Mouse (Mus musculus) erythroblast, embryonic 14.5 days (primary cell): Measurements from ENCODE around the gene Tmem199. TPM values are rescaled to one million over a fixed set of nuclear protein-coding genes. Genes with fewer than 3 reads are reported as not detected.

Experiments used
- H3K27me3 ChIP-seq: 2 replicates; pipeline ENCODE4 v1.6.1; 2012; ENCODE audit warnings: inconsistent platforms; ENCODE audit not compliant: control insufficient read depth
- H3K36me3 ChIP-seq: 2 replicates; pipeline ENCODE4 v1.6.1; 2012; ENCODE audit warnings: mild to moderate bottlenecking, inconsistent platforms; ENCODE audit not compliant: control insufficient read depth
- H3K4me1 ChIP-seq: 2 replicates; pipeline ENCODE4 v1.6.1; 2012; ENCODE audit warnings: inconsistent platforms; ENCODE audit not compliant: control insufficient read depth
- H3K4me3 ChIP-seq: replicated peaks from 2 replicates; pipeline ENCODE3; 2012; ENCODE audit warnings: moderate library complexity, mild to moderate bottlenecking, inconsistent platforms
- H3K9me3 ChIP-seq: 2 replicates; pipeline ENCODE4 v1.6.1; 2012; ENCODE audit warnings: low read length, inconsistent platforms, mixed read lengths; ENCODE audit not compliant: control insufficient read depth
- GATA1 ChIP-seq: IDR thresholded peaks from 2 replicates; pipeline ENCODE4 v1.6.1; 2012; ENCODE audit warnings: low read length, inconsistent platforms, mixed read lengths
- TAL1 ChIP-seq: IDR thresholded peaks from 3 replicates; pipeline ENCODE4 v1.6.1; 2012; ENCODE audit warnings: low read length, inconsistent platforms, mixed read lengths
- polyA plus RNA-seq: library from polyadenylated mRNA; stranded (reverse); fragments of >175 nt; gene quantifications from 2 replicates; pipeline ENCODE4 v1.2.3, GENCODE M21; 2012

Tmem199 gene
- polyA plus RNA-seq, 1 experiment: 0.55 TPM

DNA sequence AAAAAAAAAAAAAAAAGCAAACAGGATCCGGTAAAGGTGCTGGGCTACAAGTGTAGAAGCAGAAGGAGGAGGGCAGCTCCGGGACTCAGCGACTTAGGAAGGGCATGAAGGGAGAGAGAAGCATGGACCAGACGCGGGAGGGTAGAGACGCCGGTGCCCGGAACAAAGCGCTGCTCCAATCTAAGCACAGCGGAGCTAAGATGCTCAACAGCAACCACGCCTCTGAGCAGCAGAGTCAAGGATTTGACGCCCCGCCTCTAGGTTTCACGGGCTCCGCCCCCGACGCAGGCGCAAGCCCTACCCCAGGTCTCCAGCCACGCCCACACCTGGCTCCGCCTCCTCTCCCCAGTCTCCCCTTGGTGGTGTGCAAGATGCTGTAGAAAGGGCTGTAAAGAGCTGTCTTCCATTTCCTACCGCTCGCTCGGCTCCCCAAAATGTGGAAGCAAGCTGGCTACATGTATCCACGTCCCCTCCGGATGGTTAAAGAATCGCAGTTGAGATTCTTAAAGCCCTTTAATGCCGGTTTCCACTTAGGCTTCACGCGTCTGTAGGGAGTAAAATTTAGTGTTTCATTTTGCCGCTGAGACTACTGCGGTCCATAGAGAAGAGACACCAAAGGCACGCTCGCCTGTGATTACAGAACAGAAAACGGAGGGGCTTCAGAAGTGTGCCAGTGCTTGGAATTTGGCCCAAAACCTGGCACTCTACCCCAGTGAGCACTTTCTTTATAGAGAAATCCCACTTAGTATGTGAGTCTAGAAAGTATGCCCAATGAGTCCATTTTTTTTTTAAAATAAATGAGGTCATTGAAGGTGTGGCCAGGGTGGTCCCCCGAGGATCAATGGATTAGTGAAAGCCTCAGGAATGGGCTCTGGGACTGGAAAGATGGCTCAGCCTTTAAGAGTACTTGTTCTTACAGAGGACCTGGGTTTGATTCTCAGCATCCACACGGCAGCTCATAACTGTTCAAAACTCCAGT is 14.1 kb downstream of the Tmem199 start, which contains the start of gene Sarm1:
TSS of gene Sarm1 (minus strand) at position 211 of the 979 bp plus-strand sequence.
- no peaks in the 10 kb centered on the region; the same call in 1 of the 2 replicates for H3K36me3 ChIP-seq
- peaks cover 75% of the 10 kb centered on the region for H3K27me3 ChIP-seq
- H3K9me3 ChIP-seq: peaks cover 4% of the 10 kb centered on the region; the same call in 1 of the 2 replicates
- H3K4me1 ChIP-seq: peaks cover 14% of the 10 kb centered on the region
- TF ChIP-seq TAL1: no peak
- no peak for TF ChIP-seq GATA1
- H3K4me3 ChIP-seq: peak within 1 kb of the TSS; percentile 43

- no peak for TF ChIP-seq GATA1
- no peak for TF ChIP-seq TAL1
- H3K27me3 ChIP-seq: peaks cover 74% of the 10 kb centered on the region
- no peaks in the 10 kb centered on the region; the same call in 1 of the 2 replicates for H3K36me3 ChIP-seq
- peaks cover 14% of the 10 kb centered on the region for H3K4me1 ChIP-seq
- H3K4me3 ChIP-seq: peak overlapping the region; percentile 43
- H3K9me3 ChIP-seq: peaks cover 4% of the 10 kb centered on the region; the same call in 1 of the 2 replicates
Observed at GRCm38 (mm10) chr11:78497071-78497541, 14.9 kb downstream of the Tmem199 start.

DNA sequence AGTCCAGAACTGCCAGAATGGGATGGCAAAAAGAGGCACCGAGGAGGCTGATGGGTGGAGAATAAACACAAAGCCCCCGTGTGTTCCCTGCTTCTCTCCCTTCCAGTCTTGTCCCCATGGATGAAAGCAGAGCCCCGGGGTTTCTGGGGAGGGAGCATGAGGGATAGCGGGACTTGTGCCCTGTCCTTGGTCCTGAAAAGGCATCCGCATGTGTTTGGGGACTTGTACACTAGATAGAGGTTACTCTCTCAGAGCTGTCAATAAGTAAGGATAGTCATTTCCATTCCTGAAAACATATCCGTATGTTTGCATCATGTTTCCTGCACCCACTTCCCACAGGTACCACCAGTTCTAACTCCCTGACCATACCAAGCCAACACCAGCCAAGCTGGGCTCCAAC is 16.1 kb downstream of the Tmem199 start:
- H3K9me3 ChIP-seq: peaks cover 4% of the 10 kb centered on the region; the same call in 1 of the 2 replicates
- no peak overlapping the region for H3K4me3 ChIP-seq
- H3K36me3 ChIP-seq: no peaks in the 10 kb centered on the region; the same call in 1 of the 2 replicates
- peaks cover 84% of the 10 kb centered on the region for H3K27me3 ChIP-seq
- peaks cover 14% of the 10 kb centered on the region for H3K4me1 ChIP-seq
- TF ChIP-seq GATA1 (no peak), TAL1 (no peak)

DNA sequence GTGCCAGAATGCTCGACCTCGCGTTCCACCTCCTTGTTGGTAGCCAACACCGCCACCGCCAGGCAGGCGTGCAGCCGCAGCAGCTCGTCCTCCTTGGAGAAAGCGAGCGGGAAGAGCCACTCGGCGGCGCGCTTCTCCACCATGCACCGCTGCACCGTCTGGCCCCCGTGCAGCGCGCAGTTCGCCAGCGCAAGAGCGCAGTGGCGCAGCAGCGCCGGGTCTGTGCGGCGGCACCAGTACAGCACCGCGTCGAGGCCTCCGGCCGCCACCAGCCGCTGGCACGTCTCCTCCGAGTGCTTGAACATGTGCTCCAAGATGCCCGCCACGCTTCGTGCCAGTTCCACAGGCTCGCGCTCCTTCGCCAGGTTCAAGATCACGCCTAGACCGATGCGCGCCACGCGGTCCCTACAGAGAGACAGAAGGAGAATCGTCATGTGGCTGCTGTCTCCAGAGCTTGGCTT is 21.2 kb downstream of the Tmem199 start:
- H3K36me3 ChIP-seq: no peaks in the 10 kb centered on the region
- TF ChIP-seq GATA1 (no peak), TAL1 (no peak)
- H3K4me1 ChIP-seq: 0 out of 2 replicates have a peak, but pooled peaks cover 3% of the 10 kb centered on the region
- H3K9me3 ChIP-seq: no peaks in the 10 kb centered on the region
- H3K27me3 ChIP-seq: peaks cover 85% of the 10 kb centered on the region
- no peak overlapping the region for H3K4me3 ChIP-seq

DNA sequence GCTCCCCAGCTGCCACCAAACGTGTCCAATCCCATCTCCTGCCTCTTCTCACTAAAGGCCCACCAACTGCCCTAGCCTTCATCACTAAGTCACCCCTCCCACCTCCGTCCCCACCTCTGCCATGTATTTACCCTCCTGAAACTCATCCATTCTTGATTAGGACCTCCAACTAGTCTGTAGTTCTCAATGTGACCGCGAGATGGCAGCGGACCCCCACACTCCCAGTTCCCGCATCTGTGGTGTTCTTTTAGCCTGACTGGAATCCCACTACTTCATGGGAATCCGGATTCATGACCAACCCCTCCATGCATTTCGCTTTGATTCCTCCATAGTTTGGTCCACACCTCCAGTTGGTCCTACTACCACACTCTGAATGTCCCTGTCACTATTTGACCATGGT is 23.8 kb downstream of the Tmem199 start:
- Histone ChIP-seq H3K36me3 (no peaks in the 10 kb centered on the region), H3K4me3 (no peak overlapping the region), H3K27me3 (peaks cover 78% of the 10 kb centered on the region), H3K9me3 (no peaks in the 10 kb centered on the region), H3K4me1 (0 out of 2 replicates have a peak, but pooled peaks cover 3% of the 10 kb centered on the region)
- no peak for TF ChIP-seq TAL1
- TF ChIP-seq GATA1: no peak

DNA sequence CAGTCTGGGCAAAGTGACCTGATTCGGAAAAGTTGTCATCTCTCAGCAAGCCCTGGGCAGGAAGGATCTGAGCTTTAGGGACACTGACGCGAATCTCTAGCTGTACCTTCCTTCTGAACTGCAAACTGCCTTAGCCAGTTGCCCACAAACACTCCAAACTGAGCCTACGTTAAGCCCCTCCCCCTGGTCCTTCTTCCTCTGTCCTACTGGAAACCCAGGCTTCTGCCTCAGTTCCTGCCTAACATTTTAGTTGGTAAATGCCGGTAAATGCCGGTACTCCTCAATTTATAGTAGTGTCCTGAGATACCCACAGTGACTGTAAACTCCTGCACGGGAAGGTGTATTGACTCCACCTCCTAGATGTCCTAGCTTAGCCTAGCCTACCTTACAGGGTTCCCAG is 28.3 kb downstream of the Tmem199 start:
- no peaks in the 10 kb centered on the region for H3K9me3 ChIP-seq
- TF ChIP-seq TAL1 (no peak), GATA1 (no peak)
- H3K4me3 ChIP-seq: no peak overlapping the region
- peaks cover 43% of the 10 kb centered on the region for H3K27me3 ChIP-seq
- H3K4me1 ChIP-seq: no peaks in the 10 kb centered on the region
- no peaks in the 10 kb centered on the region for H3K36me3 ChIP-seq

DNA sequence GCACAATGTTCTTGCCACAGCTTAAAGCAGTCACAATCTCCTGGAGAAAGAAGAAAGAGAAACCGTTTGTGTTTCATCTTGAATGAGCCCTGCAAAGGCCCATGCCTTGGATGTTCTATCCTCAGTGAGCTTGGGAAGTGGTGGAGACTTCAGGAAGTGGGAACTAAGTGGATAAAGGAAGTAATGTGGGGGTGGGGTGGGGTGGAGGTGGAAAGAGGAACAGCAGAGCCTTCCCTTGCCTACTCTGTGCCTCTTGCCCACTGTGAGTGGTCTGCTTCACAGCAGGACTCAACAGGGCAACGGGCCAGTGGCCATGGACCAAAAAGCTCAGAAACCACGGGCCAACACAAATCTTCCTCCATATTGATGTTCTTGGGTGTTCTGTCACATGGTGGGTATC is 36.7 kb downstream of the Tmem199 start:
- Histone ChIP-seq H3K27me3 (no peaks in the 10 kb centered on the region), H3K9me3 (no peaks in the 10 kb centered on the region), H3K4me1 (no peaks in the 10 kb centered on the region), H3K36me3 (no peaks in the 10 kb centered on the region), H3K4me3 (no peak overlapping the region)
- no peak for TF ChIP-seq TAL1
- no peak for TF ChIP-seq GATA1

DNA sequence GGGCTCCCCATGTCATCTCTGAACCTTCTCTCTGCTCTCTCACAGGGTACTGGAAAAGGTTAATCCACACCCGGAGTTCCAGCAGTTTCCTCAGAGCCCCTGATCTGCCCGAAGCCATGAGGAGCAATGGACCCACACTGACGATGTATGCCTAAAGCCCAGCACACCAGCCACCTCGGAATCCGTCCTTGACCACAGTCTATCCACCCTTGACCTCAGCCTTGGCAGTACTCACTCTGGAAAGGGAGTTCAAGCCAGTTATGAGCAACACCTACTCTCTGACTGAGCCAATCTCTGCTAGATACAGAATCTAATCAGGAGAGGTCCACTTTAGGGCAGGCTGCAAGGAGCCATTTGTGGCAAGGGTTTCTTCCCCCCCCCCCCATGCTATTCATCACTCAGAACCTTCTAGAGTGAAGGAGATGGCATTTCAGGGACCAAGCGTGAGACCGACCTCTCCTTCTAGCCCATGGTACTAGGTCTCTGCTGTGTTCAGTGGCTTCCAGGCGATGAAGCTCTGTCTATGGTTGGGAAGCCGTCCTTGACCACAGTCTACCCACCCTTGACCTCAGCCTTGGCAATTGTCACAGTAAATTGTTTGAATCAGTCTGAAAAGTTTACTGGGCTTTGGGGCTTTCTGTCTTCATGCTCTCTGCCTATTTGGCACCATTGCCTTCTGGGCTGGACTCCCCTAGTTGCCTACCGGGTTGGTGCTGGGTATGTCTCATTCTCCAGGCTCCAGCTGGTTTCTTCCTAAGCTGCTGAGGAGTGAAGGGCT is 40.5 kb downstream of the Tmem199 start:
- Histone ChIP-seq H3K36me3 (no peaks in the 10 kb centered on the region), H3K27me3 (no peaks in the 10 kb centered on the region), H3K4me1 (peaks cover under 1% of the 10 kb centered on the region), H3K9me3 (no peaks in the 10 kb centered on the region), H3K4me3 (no peak overlapping the region)
- TF ChIP-seq TAL1: no peak
- no peak for TF ChIP-seq GATA1
